Mouse (Mus musculus) heart, embryonic 14.5 days (tissue): ENCODE measurements at regions not wholly inside any gene's neighbourhood (a gene's known extent, or its start where the extent isn't known, plus 50 kb on each side); places are given as distances from the start of the nearest gene placed in this dataset.
A peak's percentile ranks its signal among the peaks of the same experiment; 100 is the strongest.

Experiments used
- ATAC-seq: fragments of 200-750 bp; cut with Nextera tagmentation; 2 replicates; pipeline ENCODE4 v1.8.0; 2017; ENCODE audit warnings: low read depth, moderate TSS enrichment; ENCODE audit not compliant: insufficient number of reproducible peaks, insufficient read depth, low FRiP score
- H3K27ac ChIP-seq, 2 experiments: fragments of 200-500 bp in 1 of 2; fragments of 300-500 bp in 1 of 2; sonication (generic) in 1 of 2; replicated peaks in 1 of 2; 2 replicates each; pipeline ENCODE4 v1.5.1; 2012 to 2014; ENCODE audit warnings: low read depth in 2 of 2, low read length in 2 of 2, control low read depth in 1 of 2, mild to moderate bottlenecking in 1 of 2, mixed read lengths in 1 of 2; ENCODE audit not compliant: control insufficient read depth in 1 of 2, insufficient read depth in 1 of 2
- H3K27me3 ChIP-seq: fragments of 300-500 bp; sonication (generic); 2 replicates; pipeline ENCODE4 v1.6.1; 2014; ENCODE audit warnings: mild to moderate bottlenecking, low read length, control low read depth; ENCODE audit not compliant: control insufficient read depth, insufficient read depth
- H3K36me3 ChIP-seq: fragments of 300-500 bp; sonication (generic); 2 replicates; pipeline ENCODE4 v1.6.1; 2014; ENCODE audit warnings: mild to moderate bottlenecking, control low read depth, low read length, mixed read lengths; ENCODE audit not compliant: control insufficient read depth, insufficient read depth
- H3K4me1 ChIP-seq, 2 experiments: fragments of 200-500 bp in 1 of 2; fragments of 300-500 bp in 1 of 2; sonication (generic) in 1 of 2; 2 replicates each; pipeline ENCODE4 v1.6.1; 2012 to 2014; ENCODE audit warnings: low read length in 2 of 2, control low read depth in 1 of 2, mixed read lengths in 1 of 2; ENCODE audit not compliant: control insufficient read depth in 2 of 2, insufficient read depth in 2 of 2
- H3K4me2 ChIP-seq: fragments of 300-500 bp; sonication (generic); 2 replicates; pipeline ENCODE4 v1.6.1; 2014; ENCODE audit warnings: mild to moderate bottlenecking, low read length
- H3K4me3 ChIP-seq, 2 experiments: fragments of 200-500 bp in 1 of 2; fragments of 300-500 bp in 1 of 2; sonication (generic) in 1 of 2; 2 replicates each; pipeline ENCODE4 v1.5.1; 2012 to 2014; ENCODE audit warnings: low read length in 2 of 2, mild to moderate bottlenecking in 2 of 2, control low read depth in 1 of 2, low read depth in 1 of 2, moderate library complexity in 1 of 2; ENCODE audit not compliant: control insufficient read depth in 1 of 2, insufficient read depth in 1 of 2
- H3K9ac ChIP-seq: fragments of 300-500 bp; sonication (generic); 2 replicates; pipeline ENCODE4 v1.6.1; 2014; ENCODE audit warnings: mild to moderate bottlenecking, low read length
- H3K9me3 ChIP-seq: fragments of 300-500 bp; sonication (generic); 2 replicates; pipeline ENCODE4 v1.6.1; 2016; ENCODE audit warnings: low read length, control low read depth; ENCODE audit not compliant: control insufficient read depth
- WGBS: fragments of 180-500 bp; shearing (Covaris S2); extraction: QIAGEN DNeasy Blood & Tissue Kit; methylation state at CpG from one replicate; pipeline ENCODE4 v1.1.7; 2014; 5-methylcytosine and 5-hydroxymethylcytosine counted together

DNA sequence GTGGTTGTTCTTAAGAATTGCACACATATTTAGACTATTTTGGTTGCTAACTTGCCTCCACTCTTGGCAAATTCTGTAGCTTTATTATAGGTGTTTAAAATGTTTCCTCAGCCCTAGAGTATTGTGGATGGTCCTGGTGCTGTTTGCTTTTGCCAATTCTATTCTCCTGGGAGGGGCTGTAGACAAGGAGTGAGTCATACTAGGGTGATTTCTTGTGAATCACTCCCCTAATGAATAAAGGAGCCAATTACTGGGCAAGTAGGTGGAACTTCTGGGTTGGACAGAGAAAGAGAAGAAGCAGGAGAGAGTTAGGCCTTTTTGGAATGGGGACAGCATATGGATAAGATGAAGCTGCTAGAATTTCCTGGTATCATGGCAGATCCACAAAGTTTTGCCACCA lies 541.6 kb upstream of the A830018L16Rik start:
- Histone ChIP-seq H3K27me3 (no peaks in the 10 kb centered on the region), H3K9me3 (no peaks in the 10 kb centered on the region), H3K9ac (no peak overlapping the region), H3K4me1 (no peaks in the 10 kb centered on the region), H3K4me3 (no peak overlapping the region), H3K36me3 (no peaks in the 10 kb centered on the region), H3K27ac (no peak overlapping the region), H3K4me2 (no peak overlapping the region)
- ATAC-seq: no peak

DNA sequence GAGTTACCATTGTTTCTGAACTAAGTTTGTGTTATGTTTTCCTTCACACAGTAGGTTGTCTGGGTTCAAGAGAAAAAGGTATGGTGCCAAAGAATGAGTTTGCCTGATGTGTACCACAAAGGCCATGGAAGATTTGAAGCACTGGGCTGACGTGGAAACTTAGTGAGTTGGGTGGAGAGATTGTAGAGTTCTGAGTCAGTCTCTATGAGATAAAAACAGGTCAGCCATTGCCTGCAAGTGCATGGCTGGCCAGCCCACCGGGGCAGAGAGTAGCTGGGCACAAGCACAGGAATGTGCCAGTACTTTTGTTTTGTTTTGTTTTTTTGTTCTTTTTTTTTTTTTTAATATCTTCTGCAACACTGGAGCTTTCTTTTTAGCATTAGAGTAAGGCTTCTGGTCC lies 541.2 kb upstream of the A830018L16Rik start:
- 45% methylated on average over 2 of the region's 2 CpGs for WGBS
- no peaks in the 10 kb centered on the region for H3K36me3 ChIP-seq

DNA sequence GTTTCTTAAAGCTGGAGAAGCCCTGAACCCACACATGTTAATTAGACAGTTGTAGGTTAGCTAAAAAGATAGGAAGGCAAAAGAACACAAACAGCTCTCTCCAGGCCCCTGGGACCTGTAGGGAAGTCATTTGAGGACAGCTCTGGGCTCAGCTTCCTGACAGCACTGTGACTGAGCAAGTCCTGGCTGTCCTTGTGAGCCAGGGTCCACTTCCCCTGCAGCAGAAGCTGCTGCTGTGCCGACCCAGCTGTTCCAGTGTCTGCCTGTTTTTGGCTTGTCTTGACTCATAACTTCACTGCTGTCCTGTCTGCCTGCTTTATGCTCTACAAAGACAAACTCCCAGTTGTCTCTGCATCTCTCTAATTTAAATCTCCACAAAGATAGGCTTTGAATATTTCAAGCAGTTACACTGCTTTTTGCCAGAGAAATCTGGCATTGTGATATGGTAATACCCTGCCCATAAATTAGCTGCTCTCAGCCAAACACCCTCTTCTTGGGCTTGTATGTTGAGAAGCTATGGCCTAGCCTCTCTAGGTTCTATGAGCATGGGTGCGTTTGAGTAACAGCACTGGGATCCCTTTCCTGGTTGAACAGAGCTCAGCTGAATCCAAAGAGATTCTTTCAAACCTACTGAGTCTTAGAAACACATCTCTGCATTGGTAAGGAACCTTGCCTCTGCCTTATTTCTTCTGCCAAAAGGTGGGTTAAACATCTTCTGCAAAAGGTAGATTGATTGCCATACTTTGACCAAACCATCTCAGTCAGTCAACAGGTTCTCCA lies 536.3 kb upstream of the A830018L16Rik start:
- no peak for ATAC-seq
- WGBS: 42% methylated on average over 2 of the region's 2 CpGs
- no peak overlapping the region for H3K27ac ChIP-seq

More for the DNA sequence above, 541.2 kb upstream of the A830018L16Rik start:
- Histone ChIP-seq H3K27me3 (no peaks in the 10 kb centered on the region), H3K9ac (no peak overlapping the region), H3K9me3 (no peaks in the 10 kb centered on the region), H3K27ac (no peak overlapping the region), H3K4me1 (no peaks in the 10 kb centered on the region), H3K4me2 (no peak overlapping the region), H3K4me3 (no peak overlapping the region)
- ATAC-seq: no peak

DNA sequence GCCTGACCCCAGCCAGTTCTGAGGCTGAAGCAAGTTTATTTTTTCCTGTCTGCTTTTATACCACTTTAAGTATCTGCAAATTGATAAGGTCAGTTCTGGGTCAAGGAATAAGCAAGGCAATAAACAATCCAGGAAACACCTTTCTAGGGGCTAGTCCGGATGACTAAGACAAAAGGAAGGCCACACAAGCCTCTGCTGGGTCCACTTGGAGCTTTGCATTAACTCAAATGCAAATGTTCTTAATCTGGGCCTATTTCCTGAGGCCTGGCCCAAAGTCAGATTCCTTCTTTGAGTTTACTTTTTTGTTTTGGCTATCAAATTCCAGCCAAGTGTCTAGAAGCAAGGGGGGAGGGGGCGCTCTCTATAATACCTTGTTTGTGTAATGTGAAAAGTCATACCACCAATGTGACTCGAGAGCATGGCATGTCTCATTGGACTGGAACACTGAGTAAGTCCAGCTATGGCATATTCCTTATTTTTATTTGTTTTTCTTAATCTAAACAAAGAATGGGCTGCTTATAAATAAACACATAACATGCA lies 535.6 kb upstream of the A830018L16Rik start:
- Histone ChIP-seq H3K9ac (no peak overlapping the region), H3K36me3 (no peaks in the 10 kb centered on the region), H3K27me3 (no peaks in the 10 kb centered on the region), H3K4me3 (no peak overlapping the region), H3K9me3 (no peaks in the 10 kb centered on the region), H3K4me2 (no peak overlapping the region), H3K4me1 (no peaks in the 10 kb centered on the region), H3K27ac (no peak overlapping the region)
- WGBS: 74% methylated on average over 3 of the region's 3 CpGs
- ATAC-seq: no peak

More for the DNA sequence above, 536.3 kb upstream of the A830018L16Rik start:
- Histone ChIP-seq H3K4me2 (no peak overlapping the region), H3K27me3 (no peaks in the 10 kb centered on the region), H3K9ac (no peak overlapping the region), H3K4me3 (no peak overlapping the region), H3K4me1 (no peaks in the 10 kb centered on the region), H3K9me3 (no peaks in the 10 kb centered on the region), H3K36me3 (no peaks in the 10 kb centered on the region)

DNA sequence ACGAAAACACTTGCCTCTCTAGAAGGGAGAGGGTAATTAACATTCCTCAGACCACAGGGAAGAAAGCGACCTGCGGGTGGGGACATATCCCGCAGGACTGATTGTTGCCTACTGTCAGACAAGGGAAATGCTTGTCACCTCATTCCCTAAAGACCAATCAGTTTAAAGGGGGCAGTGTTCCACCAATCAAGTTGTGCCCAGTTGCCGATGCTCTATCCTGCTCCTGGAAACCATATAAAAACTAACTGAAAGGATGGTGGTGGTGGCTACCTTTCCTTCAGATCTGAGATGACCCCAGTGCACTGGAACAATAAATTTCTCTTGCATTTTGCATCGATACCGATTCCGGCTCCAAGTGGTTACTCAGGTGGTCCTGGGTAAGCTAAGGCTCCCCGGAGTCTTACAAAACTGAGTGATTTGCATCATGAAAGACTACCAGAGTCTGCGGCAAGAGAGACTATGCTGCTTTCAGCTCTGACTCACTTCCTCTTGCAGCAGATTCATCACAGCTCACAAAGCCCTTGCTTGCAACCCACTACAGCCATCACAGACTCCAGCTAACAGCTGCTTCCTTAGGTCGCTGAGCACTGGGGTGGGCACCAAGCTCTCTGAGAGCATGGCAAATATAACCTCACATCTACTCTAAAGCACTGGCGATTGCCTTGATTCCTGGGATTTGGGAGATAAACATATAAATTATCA lies 533.7 kb upstream of the A830018L16Rik start:
- Histone ChIP-seq H3K4me1 (no peaks in the 10 kb centered on the region), H3K27ac (no peak overlapping the region), H3K36me3 (no peaks in the 10 kb centered on the region), H3K9ac (no peak overlapping the region), H3K4me3 (no peak overlapping the region), H3K27me3 (no peaks in the 10 kb centered on the region), H3K4me2 (0 out of 2 replicates have a peak overlapping the region, but pooled peaks have one; percentile 4), H3K9me3 (no peaks in the 10 kb centered on the region)
- 61% methylated on average over 12 of the region's 12 CpGs for WGBS
- no peak for ATAC-seq

DNA sequence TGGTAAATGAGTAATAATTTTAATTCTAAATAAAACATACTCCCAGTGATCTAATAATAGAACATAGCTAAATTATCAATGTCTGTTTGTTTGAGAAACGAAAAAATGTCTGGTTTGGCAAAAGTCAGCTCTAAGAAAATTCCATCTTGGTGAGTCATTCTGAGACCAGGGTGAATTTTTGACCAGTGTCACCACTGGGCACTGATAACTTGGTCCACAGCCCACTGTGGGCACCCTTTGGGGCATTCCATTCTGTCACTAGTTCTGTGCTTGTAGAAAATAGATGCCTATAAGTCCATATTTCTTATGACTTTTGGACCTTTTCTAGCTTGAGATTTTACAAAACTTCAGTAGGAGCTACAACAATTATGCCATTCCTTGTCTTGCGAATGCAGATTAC lies 515.1 kb upstream of the A830018L16Rik start:
- Histone ChIP-seq H3K27ac (no peak overlapping the region), H3K4me1 (no peaks in the 10 kb centered on the region), H3K4me2 (no peak overlapping the region), H3K9me3 (no peaks in the 10 kb centered on the region), H3K36me3 (no peaks in the 10 kb centered on the region), H3K4me3 (no peak overlapping the region), H3K27me3 (no peaks in the 10 kb centered on the region), H3K9ac (no peak overlapping the region)
- ATAC-seq: no peak
- WGBS: 68% methylated on average over 2 of the region's 2 CpGs

DNA sequence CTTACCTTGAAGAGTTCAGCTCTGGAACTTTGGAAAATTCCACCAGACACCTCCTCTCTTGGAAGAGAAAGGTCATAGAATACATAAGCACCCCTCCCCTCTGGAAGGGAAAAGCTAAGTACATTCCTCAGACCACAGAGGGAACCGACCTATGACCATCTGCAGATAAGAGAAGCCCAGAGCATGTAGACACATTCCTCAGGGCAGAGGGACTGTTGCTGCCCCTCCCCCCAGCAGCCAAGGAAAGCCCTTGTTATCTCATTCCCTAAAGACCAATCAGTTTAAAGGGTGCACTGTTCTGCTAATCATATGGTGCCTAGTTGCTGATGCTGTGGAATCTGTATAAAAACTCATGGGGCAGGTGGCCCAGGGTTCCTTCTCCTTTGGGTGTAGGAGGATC lies 511.2 kb upstream of the A830018L16Rik start:
- WGBS: 0% methylated on average over 1 of the region's 1 CpGs
- H3K4me3 ChIP-seq: no peak overlapping the region
- no peak overlapping the region for H3K9ac ChIP-seq
- no peaks in the 10 kb centered on the region for H3K9me3 ChIP-seq
- no peak for ATAC-seq
- no peaks in the 10 kb centered on the region for H3K36me3 ChIP-seq
- no peaks in the 10 kb centered on the region for H3K27me3 ChIP-seq
- H3K4me1 ChIP-seq: no peaks in the 10 kb centered on the region
- no peak overlapping the region for H3K4me2 ChIP-seq
- H3K27ac ChIP-seq: no peak overlapping the region
